ENCODE assay signal across 10 mouse cellular contexts in genomic region chr11:17951336-17951735, GRCm38 (mm10). TPM values are rescaled to one million over a fixed set of nuclear protein-coding genes. Genes with fewer than 3 reads are reported as not detected.
DNase-seq lines count a peak whose midpoint lies in the region.
"Had no signal": no experiment of that assay in that cellular context is flagged by ENCODE, and none has a peak within 500 bp of the region (broad histone marks: within the 10 kb centered on the region; RNA-seq: fewer than 3 reads in every experiment).

No protein-coding gene starts in this region.

- peak; percentile 58 for DNase-seq in layer of hippocampus, adult 11-12 months (ENCODE audit: low spot score)
- no peak for DNase-seq in layer of hippocampus, adult 9-10 months (ENCODE audit: low spot score)
- peak; percentile 23 for DNase-seq in cerebellum, adult 9-11 months
- DNase-seq in layer of hippocampus, adult 9-11 months = peak; percentile 46
- peak; percentile 6 for DNase-seq in right cerebral cortex, postnatal 14 days
- DNase-seq in gastrocnemius, postnatal 10 days = no peak
- DNase-seq in ovary, adult 18-20 months (ENCODE audit: low spot score) = no peak
- no peak for DNase-seq in urinary bladder, postnatal 14 days (ENCODE audit: low spot score)
- DNase-seq: adrenal gland, adult 8-10 months; kidney, adult 9 months had no signal

RNA-seq across cellular contexts. Expression of gene Etaa1, which starts 2.3 kb away (rescaled TPM):
- 1 to 10 TPM; 3.1 to 4.0 TPM for total RNA-seq in gastrocnemius, postnatal 10 days (2021)

Comparison
In these comparisons a context has a peak if more than half of its experiments do, and no peak if none do; other contexts are left out.
1. DNase-seq: peak in layer of hippocampus, adult 11-12 months (single experiment), cerebellum, adult 9-11 months (single experiment), layer of hippocampus, adult 9-11 months (single experiment) and right cerebral cortex, postnatal 14 days (single experiment); none in layer of hippocampus, adult 9-10 months (single experiment), gastrocnemius, postnatal 10 days (single experiment), ovary, adult 18-20 months (single experiment) and urinary bladder, postnatal 14 days (single experiment).